Mouse (Mus musculus): Measurements from ENCODE around the gene Ect2l. TPM values are rescaled to one million over a fixed set of nuclear protein-coding genes. Genes with fewer than 3 reads are reported as not detected.

Gene Ect2l
- 0.10 and 0.25 TPM in 2 replicates for polyA plus RNA-seq (2015; fragmentation: Nextera tagmentation; extraction: Ambion mirVana)

GRCm38 (mm10) chr10:18210726-18211125 lies at the start of gene Ect2l:
Gene Ect2l, minus strand, starts transcription at chr10:18210890.

GRCm38 (mm10) chr10:18234560-18235401 lies 24.1 kb upstream of the Ect2l start, which contains the start of gene Ccdc28a:
Gene Ccdc28a, minus strand, starts transcription at chr10:18234998.

Other genes starting within 250 kb of the Ect2l start
- 197 and 269 TPM in 2 replicates for gene Abracl, start 187.6 kb downstream of the Ect2l start, polyA plus RNA-seq (2015; fragmentation: Nextera tagmentation; extraction: Ambion mirVana)
- gene Reps1, start 155.0 kb downstream of the Ect2l start, polyA plus RNA-seq (2015; fragmentation: Nextera tagmentation; extraction: Ambion mirVana), result 6.4 and 7.9 TPM in 2 replicates
- 6.0 and 7.3 TPM in 2 replicates for gene Ccdc28a, start 24.1 kb upstream of the Ect2l start, polyA plus RNA-seq (2015; fragmentation: Nextera tagmentation; extraction: Ambion mirVana)
- 6.0 and 7.2 TPM in 2 replicates for gene Nhsl1, start 108.1 kb upstream of the Ect2l start, polyA plus RNA-seq (2015; fragmentation: Nextera tagmentation; extraction: Ambion mirVana)

Measured in urinary bladder, postnatal 0 days (tissue).